Mouse (Mus musculus) embryo, embryonic 11.5 days (tissue): ENCODE measurements around the gene Tssk1.
A peak's percentile ranks its signal among the peaks of the same experiment; 100 is the strongest.

Experiments
- DNase-seq: peaks from one replicate; pipeline ENCODE4 v3.0.0-alpha.2; 2012; ENCODE audit warnings: low read depth, low spot score

Tssk1 gene

DNA sequence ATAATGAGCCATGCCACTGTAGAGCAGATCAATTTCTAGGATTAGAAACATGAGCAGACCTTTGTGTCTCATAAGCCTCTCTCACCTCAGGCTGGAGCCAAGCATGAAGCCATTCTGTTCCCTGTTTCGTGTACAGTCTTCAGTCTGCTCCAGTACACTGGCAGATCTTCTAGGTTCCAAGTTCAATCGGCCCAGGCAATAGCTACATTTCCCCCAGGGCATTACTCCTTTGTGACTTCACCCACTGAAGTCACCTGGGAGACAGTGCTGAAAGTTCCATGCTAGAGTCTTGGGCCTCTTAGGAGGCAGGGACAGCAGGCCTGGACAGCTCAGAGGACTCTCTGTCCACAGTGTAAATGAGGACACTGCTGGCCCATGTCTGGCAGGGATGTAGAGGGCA lies at the start of gene Tssk1:
Gene Tssk1, plus strand, starts transcription at position 301 of the 400 bp plus-strand sequence.
- no peak for DNase-seq

DNA sequence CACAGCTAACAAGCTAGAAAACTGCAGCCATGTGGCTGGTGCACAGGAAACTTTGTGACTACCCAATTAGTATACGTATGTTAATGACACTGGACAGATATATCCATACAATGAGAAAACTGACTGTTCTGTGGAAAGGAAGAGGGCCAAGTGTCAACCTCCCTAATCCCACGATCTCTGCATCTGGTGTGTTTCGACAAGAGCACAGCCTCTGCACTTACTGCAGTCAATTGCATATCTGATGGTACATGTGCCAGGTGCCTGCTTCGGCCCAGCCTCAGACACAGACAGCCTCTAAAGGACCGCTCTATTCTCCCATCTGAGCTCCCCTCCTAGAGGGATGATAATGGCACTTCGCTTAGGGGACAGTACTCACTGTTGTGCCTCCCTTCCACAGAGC lies 45.6 kb upstream of the Tssk1 start:
- no peak for DNase-seq

DNA sequence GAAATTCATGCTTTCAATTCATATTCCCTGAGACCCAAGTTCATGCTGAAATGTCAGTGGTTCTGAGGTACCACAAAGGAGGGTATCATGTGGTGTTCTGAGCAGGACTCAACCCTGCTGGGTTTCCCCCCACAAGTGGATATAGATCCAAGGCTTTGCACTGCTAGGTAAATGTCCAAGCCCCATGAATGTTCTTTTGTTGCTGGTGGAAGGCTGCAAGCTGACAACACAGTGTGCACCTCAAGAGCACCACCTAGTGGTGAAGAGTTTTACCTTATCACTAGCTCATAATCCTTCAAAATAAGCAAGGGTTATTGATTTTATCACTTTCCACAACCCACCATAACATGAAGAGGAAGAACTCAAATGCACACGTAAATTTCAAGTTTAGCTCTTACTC lies 45.1 kb upstream of the Tssk1 start:
- peak; percentile 62 for DNase-seq

DNA sequence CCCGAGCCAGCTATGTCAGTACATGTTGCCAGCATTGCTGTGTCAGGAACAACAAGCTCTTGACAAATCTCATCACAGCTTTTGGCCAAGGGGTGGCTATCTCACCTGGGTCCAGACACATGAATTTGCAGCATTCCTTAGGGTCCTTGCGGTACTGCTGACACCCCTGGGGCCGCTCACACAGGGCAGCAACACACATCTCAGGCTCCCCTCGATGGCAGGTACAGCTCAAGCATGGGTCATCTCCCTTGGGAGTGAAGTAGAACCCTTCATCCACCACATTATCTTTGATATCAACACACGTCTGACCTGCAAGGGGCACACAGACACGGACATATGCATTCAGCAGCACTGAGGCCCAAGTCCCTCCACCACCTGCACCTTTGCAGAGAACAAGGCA lies 44.5 kb upstream of the Tssk1 start:
- no peak for DNase-seq

DNA sequence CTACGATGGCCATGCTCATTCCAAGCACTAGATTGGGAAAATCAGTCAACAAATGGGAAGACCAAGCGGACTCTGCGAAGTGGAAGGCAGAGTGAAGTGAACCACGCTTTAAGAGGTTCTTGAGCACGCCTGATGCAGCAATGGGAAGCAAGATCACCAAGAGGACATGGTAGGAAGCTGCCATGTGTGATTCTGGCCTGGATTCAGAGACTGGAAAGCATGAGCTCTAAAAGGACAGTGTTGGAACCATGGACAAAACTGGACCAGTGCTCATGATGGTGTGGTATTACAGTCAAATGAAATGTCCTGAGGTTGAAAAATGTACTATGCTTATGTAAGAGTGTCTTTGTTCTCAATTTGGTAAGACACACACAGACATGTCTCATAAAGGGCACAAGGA lies 42.7 kb upstream of the Tssk1 start:
- no peak for DNase-seq

DNA sequence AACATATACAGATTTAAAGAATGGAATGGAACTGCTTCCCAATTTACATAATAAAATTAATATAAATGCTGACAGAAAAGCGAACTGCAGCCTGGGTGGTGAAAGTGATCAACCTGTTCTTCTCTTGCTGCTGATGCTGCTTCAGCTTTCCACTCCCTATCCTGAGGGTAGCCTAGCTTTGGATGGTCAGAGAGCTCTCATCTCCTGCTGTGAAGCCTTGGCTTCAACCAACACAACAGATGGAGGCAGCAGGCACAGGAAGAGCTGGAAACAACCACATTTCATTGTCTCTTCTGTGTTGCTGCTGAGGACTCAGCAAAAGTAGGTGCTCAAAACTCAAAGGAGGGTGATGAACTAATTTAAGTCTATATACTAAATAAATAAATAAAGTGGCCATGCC lies 42.2 kb upstream of the Tssk1 start:
- DNase-seq, result no peak

DNA sequence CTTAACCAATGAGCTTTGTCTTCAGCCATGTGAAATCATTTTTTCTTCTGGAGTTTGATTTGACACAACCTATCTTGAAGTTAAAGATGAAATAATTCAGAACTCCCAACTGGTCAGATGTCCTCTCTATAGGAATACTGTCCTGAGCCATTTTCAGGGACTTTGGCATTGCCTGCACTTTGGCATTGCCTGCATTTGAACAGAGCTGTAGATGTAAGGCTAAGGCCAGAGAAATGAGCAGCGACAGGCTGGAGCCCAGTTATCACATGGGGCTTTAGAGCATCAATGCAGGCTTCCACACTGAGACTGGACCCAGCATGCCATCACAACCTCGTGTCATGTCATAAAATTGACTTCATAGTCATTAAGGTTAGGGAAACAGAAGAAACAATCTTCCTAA lies 40.8 kb upstream of the Tssk1 start:
- no peak for DNase-seq

DNA sequence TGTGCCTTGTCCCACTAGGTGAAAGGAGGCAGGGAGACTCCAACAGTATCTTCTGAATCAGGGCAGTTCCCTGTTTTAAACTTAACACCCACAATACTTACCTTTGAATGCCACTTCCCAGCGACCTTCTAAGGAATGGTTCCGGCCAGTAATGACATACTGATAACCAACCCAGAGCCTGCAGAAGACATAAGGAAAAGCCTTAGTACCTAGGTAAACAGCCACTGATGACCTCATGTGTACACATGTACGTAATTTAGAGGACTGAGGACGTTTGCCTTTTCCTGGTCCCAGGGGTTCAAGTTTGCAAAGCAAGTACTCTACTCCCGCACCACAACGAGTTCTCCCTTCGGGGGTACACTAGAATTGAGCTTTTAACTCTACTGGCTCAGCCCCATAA lies 36.9 kb upstream of the Tssk1 start:
- DNase-seq, result no peak

DNA sequence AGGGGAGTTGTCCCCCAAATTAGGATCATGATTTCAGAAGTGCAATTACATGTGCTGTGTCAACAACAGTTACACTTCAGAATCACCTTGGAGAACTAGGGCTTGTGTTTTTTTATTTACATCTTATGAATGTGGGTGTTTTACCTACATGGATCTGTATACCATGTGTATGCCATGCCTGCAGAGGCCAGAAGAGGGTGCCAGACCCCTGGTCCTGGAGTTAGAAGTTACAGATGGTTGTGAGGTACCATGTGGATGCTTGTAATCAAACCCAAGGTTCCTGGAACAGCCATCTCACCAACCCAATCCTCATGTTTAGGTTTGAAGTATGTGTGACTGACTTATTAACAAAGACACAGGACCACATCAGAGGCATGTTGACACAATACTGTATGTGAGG lies 35.4 kb upstream of the Tssk1 start:
- no peak for DNase-seq

DNA sequence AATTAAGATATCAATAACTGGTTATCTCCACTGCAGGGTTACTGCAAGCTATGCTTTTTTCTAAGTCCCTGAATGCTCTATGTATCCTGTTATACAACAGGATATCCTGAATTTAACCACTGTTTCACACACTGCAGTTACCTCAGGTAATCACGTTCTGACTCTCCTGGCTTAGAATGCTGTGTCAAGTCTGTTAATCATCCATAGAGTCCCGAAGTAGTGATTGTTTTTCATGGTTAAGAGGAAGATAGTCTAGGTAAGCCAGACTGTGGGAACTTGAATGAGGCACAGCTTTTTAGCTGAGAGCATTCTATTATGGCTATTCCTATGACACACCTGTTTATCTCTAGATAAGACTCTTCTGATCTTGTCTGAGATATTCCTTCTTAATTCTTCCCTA lies 28.7 kb upstream of the Tssk1 start:
- DNase-seq, result no peak

DNA sequence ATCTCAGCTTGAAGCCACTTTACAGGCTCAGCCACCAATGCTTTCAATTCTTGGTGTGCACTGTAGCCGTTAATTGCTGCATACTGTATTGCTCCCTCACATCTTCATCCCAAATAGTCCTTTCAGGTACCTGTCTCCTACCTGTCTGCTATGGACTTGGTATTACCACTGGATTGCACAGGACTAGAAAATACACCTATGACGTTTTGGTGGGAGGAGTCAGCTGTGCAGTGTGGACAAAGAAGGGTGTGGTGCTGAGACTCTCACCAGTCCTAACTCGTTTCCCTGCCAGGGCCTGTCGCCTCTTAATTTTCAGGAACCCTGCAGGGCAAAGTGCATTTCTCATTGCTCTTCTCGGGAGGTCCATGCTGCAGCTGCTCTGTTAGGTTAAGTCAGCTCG lies 28.3 kb upstream of the Tssk1 start:
- no peak for DNase-seq

DNA sequence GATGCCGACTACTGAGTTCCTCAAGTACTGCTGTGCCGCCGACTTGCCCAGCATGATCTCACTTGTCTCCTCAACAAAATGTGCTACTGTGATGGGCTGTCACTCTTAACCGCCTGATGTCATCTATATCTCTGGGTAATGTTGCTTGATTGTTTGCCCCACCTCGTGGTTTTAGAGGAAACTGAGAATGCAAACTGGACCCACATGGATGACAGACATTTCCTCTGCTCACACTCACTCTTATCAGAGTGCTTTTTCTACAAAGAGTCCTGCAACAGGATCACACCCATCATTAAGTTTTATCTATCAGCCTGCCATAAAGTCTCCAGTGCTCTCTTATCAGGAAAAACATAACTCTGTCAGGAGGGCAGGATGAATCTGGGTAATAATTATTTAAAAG lies 22.8 kb upstream of the Tssk1 start:
- DNase-seq, result no peak

DNA sequence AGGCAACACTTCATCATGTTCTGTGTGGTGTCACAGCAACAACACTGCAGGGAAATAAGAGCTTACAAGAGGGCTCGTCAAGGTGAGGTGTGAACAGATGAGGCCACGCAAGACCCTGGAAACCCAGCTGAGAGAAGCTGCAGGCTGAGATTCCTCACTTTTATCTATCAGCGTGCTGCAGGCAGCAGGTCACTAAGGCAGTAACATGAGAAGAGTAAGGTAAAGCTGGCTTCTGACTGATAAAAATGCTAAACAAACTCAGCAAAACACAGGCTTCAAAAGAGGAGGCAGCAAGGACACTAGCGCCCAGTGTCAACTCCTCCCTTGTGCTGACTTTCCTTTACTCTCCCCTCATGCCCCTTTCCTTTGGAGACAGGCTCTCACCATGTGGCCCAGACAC lies 21.0 kb upstream of the Tssk1 start:
- no peak for DNase-seq

DNA sequence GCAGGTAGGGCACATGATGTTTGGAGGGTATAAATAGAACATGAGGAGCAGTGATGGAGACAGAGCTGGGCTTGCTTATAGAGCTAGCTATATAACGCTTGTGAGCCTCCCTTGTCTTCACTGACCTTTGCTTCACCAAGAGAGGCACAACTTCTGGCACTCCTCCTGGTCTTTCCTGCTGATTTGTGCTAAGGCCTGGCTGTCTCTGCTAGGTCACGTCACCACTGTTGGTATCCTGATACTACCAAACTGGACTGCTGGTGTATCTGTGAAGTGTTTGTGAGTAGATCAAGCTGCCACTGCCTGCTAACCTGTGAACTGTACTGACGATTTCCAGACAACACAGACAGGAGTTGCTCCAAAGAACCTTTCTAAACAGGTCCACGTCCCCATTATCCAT lies 18.8 kb upstream of the Tssk1 start:
- no peak for DNase-seq

DNA sequence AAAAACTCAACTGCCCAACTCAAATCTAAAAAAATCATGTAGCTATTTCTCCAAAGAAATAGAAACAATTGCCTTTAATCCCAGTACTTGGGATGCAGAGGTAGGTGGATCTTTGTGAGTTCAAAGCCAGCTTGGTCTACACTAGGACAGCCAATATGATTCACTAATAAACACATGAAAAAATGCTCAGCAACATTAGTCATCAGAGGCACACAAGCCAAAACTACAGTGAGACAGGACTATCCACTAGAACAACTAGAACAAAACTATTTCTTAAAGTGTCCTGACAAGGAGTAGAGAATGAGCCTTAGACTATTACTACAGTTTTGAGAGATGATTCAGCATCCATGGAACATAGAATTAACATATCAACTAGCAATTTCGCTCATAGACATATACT lies 17.9 kb upstream of the Tssk1 start:
- no peak for DNase-seq

DNA sequence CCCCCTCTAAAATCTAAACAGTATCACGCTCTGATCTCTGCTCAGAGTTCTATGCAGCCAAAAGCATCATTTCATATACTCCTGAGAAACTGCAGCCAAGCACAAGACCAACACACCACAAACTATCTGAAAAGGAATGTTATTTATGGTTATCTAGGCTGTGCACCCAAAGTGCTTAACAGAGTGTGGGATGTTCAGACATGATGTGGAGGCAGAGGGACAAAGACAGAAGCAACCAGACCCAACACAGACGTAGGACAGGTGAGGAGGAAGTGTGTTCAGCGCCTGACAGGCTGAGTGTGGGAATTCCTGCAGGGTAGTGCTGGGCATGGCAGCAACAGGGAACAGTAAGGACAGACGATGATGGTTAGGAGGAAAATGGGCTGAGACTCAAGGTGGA lies 14.5 kb upstream of the Tssk1 start:
- DNase-seq, result no peak

DNA sequence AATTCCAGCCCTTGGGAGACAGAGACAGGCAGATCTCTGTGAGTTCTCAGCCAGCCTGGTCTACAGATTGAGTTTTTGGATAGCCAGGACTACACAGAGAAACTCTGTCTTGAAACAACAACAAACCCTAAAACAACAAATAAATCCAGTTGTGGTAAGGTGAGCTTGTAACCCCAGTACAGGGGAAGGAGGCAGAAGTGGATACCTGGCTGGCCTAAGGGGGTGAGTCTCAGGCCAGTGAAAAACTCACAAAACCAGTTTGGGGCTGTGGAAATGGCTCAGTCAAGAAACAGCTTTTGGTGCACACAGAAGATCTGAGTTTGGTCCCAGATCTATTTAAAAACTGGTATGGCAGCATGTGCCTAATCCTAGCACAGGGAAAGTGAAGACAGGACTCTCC lies 11.8 kb upstream of the Tssk1 start:
- DNase-seq, result no peak

DNA sequence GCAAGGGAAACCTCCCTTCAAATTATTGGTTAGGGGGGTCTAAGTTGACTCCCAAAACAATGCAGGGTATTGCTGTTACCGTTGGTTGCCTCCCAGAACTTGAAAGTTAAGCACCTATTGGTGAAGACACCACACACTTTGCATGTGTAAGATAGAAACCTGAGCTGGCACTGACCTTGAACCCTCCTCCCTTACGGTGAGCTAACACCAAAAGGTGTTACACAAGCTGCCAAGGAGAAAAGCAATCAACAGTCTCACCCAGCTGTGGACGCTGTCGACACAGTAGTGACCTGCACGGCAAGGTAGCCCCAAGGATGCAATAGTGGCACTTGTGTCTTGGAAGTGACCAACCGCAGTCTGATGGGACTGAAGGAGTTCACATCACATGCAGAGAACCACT lies 9.9 kb upstream of the Tssk1 start:
- DNase-seq, result no peak

DNA sequence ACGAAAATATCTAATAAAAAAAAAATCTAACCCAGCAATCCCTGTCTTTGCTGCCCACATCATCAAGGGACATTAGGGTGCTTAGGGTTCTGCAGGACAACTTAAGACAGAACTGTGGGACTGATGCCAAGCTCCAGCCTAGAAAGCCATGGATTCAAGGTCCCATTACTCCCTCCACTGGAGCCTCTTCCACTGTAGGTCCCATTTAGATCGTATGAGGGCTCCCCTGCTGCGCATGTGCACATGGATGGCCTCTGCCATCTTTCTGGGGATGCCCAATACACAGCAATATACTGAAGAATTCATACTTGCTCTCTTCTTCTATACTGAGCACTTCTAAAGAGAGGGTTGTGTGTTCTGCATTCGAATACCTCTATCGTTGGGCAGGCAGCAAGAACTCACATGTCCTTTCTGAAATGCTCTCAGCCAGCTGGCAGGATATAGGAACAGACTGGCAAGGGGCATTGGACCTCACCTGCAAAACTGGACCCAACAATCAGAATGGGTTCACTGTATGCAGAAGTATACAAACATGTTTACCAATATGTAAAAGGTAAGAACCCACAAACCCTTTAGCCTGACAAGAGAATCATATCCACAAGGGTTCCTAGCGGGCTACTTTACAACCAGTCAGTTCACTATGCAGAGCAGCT lies 4.2 kb upstream of the Tssk1 start:
- DNase-seq, result no peak

DNA sequence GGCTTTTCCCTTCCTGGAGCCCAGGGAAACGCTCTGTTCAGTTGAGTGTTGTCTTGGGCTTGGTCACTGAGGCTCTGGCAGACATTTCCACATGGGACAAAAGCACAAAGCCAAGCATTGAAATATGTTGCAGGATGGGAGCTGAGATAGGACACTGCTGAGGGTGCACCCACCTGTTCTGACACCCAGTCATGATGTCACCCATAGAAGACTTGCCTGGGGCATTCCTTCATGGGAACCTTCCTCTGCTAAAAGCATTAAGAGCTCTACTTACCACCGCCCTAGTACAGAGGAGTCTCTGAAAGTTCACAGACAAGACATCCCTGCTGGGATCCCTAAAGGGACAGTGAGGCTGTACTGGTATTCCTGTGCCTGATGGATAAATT lies 3.7 kb upstream of the Tssk1 start:
- DNase-seq, result no peak

DNA sequence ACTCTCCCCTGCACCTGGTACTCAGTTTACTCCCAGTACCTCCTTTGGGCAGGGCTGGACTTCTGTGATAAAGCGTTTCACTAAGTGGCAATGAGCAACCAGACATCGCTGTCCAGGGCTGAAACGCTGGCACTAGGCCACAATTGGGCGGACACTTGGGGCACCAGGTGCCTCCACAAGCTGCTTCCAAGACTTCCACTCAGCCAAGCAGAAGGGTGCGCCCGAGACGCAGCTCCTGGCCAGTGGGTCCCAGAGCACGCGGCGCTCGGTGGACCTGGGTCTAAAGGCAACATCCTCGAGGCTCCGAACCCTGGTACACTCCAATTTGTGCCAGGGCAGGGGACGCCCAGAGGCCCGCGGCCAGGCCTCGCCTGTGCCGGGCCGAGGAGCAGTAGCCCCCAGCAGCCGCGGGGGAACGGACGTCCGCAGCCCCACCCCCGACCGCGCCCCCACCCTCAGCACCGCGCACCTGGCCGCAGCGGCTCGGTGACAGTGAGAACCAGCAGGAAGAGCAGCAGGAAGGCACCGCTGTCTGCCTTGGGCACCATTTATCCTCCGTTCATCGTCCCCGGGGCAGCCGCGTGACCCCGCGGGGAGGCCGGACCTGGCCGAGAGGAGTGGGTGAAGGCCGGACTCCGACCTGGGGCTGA lies 3.0 kb upstream of the Tssk1 start:
- DNase-seq, result peak; percentile 35

DNA sequence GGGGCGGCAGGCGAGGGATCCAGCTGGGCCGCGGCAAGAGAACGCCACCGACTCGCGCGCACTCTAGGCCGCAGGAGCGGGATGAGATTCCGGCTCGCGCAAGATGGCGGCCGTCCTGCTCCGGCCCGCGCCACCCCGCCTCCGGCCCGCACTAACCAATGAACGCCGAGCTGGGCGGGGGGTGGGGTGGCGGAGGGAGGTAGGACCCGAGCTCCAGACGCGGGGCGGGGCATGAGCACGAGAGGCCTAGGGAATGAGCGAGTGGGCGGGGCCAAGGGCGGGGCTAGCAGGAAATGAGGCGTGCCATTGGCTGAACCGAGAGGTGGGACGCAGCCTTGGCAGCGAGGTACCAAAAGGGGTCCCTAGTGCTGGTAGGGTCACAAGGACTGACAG lies 2.5 kb upstream of the Tssk1 start, which contains the start of gene Gm20518:
Gene Gm20518, minus strand, starts transcription at position 105 of the 393 bp plus-strand sequence.
- DNase-seq, result peak; percentile 99

DNA sequence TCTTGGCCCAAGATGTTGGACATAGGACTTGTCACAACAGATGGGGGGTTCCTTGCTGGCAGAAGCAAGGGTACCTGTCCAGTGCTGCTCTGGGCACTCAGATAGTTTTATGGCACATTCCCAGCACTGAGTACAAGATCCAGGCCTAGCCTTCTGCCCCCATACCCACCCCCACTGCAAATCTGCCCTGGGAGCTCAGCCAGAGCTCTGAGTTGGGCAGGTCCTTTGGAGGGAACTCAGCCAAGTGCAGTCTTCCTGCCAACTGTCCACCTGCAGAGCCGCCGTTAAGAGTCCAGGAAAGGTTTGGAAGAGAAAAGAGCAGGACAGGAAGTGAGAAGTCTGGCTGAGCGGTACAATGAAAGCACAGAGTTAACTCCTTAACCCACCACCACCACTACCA lies 1.4 kb upstream of the Tssk1 start:
- DNase-seq, result no peak

DNA sequence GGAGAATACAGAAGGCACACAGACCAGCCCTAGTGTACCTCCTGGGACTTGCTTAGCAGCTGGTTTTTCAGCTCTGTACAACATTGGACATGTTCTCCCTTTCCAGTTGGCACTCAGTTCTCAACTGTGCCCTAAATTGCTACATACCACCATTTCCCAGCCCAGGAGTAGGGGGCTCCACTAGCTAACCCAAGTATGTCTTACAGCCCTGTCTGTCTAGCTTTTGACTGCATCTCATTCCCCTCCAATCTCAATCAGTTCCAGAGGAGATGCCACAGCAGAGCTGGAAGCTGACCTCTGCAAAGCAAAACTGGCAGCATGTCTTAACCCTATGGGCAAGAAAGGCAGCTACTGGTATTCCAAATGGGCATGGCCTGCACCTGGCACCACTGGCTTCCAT lies 2.1 kb downstream of the Tssk1 start:
- no peak for DNase-seq
